Mouse (Mus musculus) bone marrow macrophage, adult 2 months (primary cell): ENCODE data around the gene Tmprss6.

Experiments used
- CTCF ChIP-seq: IDR thresholded peaks from 2 replicates; pipeline ENCODE4 v1.5.1; 2012; ENCODE audit warnings: low read depth, mild to moderate bottlenecking, low read length, moderate library complexity
- POLR2A ChIP-seq: IDR thresholded peaks from 2 replicates; pipeline ENCODE4 v1.6.1; 2012; ENCODE audit warnings: mild to moderate bottlenecking, low read depth, low read length, borderline replicate concordance

DNA sequence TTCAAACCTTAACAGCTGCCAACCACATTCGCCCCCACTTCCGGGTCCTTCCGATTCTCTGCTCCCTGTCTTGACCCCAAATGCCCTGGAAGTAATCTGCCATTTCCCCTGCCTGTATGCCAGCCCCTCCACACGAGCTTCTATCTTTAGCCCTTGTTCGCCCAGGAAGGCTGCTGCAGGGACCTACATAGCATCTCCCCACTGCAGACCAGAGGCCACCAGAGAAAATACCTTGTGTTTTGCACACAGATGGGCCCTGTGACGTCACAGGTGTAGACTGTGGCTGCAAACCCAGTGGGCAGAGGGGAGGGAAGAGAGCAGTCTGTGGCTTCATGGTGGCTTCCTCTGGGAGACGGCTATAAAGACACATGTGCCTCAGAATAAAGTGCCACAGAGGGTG lies 49.8 kb upstream of the Tmprss6 start:
- TF ChIP-seq CTCF (no peak), POLR2A (no peak)
